Mouse (Mus musculus) cortical plate, adult 2 months (tissue): ENCODE data around the gene Alg9.

Experiments used
- CTCF ChIP-seq: fragments of 200-500 bp; IDR thresholded peaks from 2 replicates; pipeline ENCODE4 v1.5.1; 2011; ENCODE audit warnings: mild to moderate bottlenecking, control low read depth, low read length; ENCODE audit not compliant: insufficient read depth; ENCODE audit errors: extremely low read depth
- POLR2A ChIP-seq: fragments of 200-500 bp; IDR thresholded peaks from 2 replicates; pipeline ENCODE4 v1.6.1; 2011; ENCODE audit warnings: mild to moderate bottlenecking, low read length, control low read depth; ENCODE audit not compliant: insufficient read depth; ENCODE audit errors: extremely low read depth

GRCm38 (mm10) chr9:50861119-50861839, 86.5 kb downstream of the Alg9 start:
- TF ChIP-seq CTCF (no peak), POLR2A (no peak)
